Mouse (Mus musculus) adrenal gland, postnatal 25 days (tissue): ENCODE data around the gene Znhit6. TPM values are rescaled to one million over a fixed set of nuclear protein-coding genes. Genes with fewer than 3 reads are reported as not detected.

Experiments
- DNase-seq: peaks from one replicate; pipeline ENCODE4 v3.0.0; 2021; ENCODE audit warnings: mixed read lengths
- total RNA-seq: library from RNA; stranded (reverse); gene quantifications from 2 replicates; pipeline ENCODE4 v1.2.3, GENCODE M21; 2021

Znhit6 gene
- total RNA-seq, 1 experiment from 2014 or later, result 18.7 TPM

- peak; percentile 50 for DNase-seq
These were observed 29.6 kb downstream of the Znhit6 start for GRCm38 (mm10) chr3:145605437-145606123.

- no peak for DNase-seq
These were observed 32.3 kb downstream of the Znhit6 start for GRCm38 (mm10) chr3:145608320-145608719.

- no peak for DNase-seq
These were observed 36.7 kb downstream of the Znhit6 start for GRCm38 (mm10) chr3:145612662-145613061.

GRCm38 (mm10) chr3:145613234-145613633, 37.2 kb downstream of the Znhit6 start:
- DNase-seq, result no peak

- peak; percentile 23 for DNase-seq
These were observed 38.5 kb downstream of the Znhit6 start for GRCm38 (mm10) chr3:145614362-145615115.

GRCm38 (mm10) chr3:145618299-145618698, 42.3 kb downstream of the Znhit6 start:
- no peak for DNase-seq

GRCm38 (mm10) chr3:145619621-145620365, 43.8 kb downstream of the Znhit6 start:
- no peak for DNase-seq

- no peak for DNase-seq
These were observed 45.2 kb downstream of the Znhit6 start for GRCm38 (mm10) chr3:145621209-145621608.

- DNase-seq, result no peak
These were observed 47.0 kb downstream of the Znhit6 start for GRCm38 (mm10) chr3:145623047-145623446.

- peak; percentile 21 for DNase-seq
These were observed 48.8 kb downstream of the Znhit6 start for GRCm38 (mm10) chr3:145624786-145625185.

- DNase-seq, result no peak
These were observed 49.5 kb downstream of the Znhit6 start for GRCm38 (mm10) chr3:145625546-145625945.

- no peak for DNase-seq
These were observed 50.1 kb downstream of the Znhit6 start for GRCm38 (mm10) chr3:145626063-145626462.

- peak; percentile 33 for DNase-seq
These were observed 51.8 kb downstream of the Znhit6 start for GRCm38 (mm10) chr3:145627830-145628229.

- DNase-seq, result no peak
These were observed 52.6 kb downstream of the Znhit6 start for GRCm38 (mm10) chr3:145628643-145629042.

GRCm38 (mm10) chr3:145632888-145633287, 56.9 kb downstream of the Znhit6 start:
- DNase-seq, result no peak

- DNase-seq, result no peak
These were observed 58.2 kb downstream of the Znhit6 start for GRCm38 (mm10) chr3:145634002-145634710.

- no peak for DNase-seq
These were observed 64.2 kb downstream of the Znhit6 start for GRCm38 (mm10) chr3:145640170-145640569.

GRCm38 (mm10) chr3:145640583-145640982, 64.6 kb downstream of the Znhit6 start:
- DNase-seq, result no peak

- DNase-seq, result no peak
These were observed 65.2 kb downstream of the Znhit6 start for GRCm38 (mm10) chr3:145641036-145641685.

GRCm38 (mm10) chr3:145641878-145642277, 65.9 kb downstream of the Znhit6 start:
- DNase-seq, result no peak

GRCm38 (mm10) chr3:145642861-145643260, 66.9 kb downstream of the Znhit6 start:
- DNase-seq, result no peak

GRCm38 (mm10) chr3:145645463-145645862, 69.5 kb downstream of the Znhit6 start:
- DNase-seq, result no peak
